Mouse (Mus musculus) kidney, adult 18-20 months (tissue): Measurements from ENCODE around the gene Atxn2l.
A peak's percentile ranks its signal among the peaks of the same experiment; 100 is the strongest.
"Not testable (repeated sequence)": the region's sequence is repeated elsewhere in the genome, so short reads cannot be mapped to it uniquely, and the experiment has no call there.

Experiments used
- DNase-seq: peaks from one replicate; pipeline ENCODE4 v3.0.0; 2021

The Atxn2l gene

GRCm38 (mm10) chr7:126487617-126488385 lies 15.4 kb downstream of the Atxn2l start:
- DNase-seq = not testable (repeated sequence)

- DNase-seq = peak; percentile 93
Observed at GRCm38 (mm10) chr7:126487052-126487483, 16.2 kb downstream of the Atxn2l start, which contains the start of gene Tufm. Gene Tufm (plus strand): TSS chr7:126487361.

- peak; percentile 90 for DNase-seq
Observed at GRCm38 (mm10) chr7:126482392-126482871, 20.8 kb downstream of the Atxn2l start.

GRCm38 (mm10) chr7:126481699-126482098 lies 21.5 kb downstream of the Atxn2l start:
- no peak for DNase-seq

- DNase-seq = peak; percentile 88
Observed at GRCm38 (mm10) chr7:126474993-126475581, 28.1 kb downstream of the Atxn2l start, which contains the start of gene Sh2b1. Gene Sh2b1 (minus strand): TSS chr7:126475424.

- DNase-seq = peak; percentile 24
Observed at GRCm38 (mm10) chr7:126474486-126474955, 28.7 kb downstream of the Atxn2l start.

GRCm38 (mm10) chr7:126473470-126474086 lies 29.7 kb downstream of the Atxn2l start:
- DNase-seq = no peak

- DNase-seq = no peak
Observed at GRCm38 (mm10) chr7:126472713-126473112, 30.5 kb downstream of the Atxn2l start.

GRCm38 (mm10) chr7:126472306-126472705 lies 30.9 kb downstream of the Atxn2l start:
- no peak for DNase-seq

- DNase-seq = no peak
Observed at GRCm38 (mm10) chr7:126471853-126472252, 31.4 kb downstream of the Atxn2l start.

- DNase-seq = no peak
Observed at GRCm38 (mm10) chr7:126471361-126471760, 31.9 kb downstream of the Atxn2l start.

GRCm38 (mm10) chr7:126470077-126470476 lies 33.2 kb downstream of the Atxn2l start:
- DNase-seq = no peak

GRCm38 (mm10) chr7:126467834-126468627 lies 35.2 kb downstream of the Atxn2l start:
- DNase-seq = no peak

GRCm38 (mm10) chr7:126467271-126467670 lies 36.0 kb downstream of the Atxn2l start:
- peak; percentile 44 for DNase-seq

- no peak for DNase-seq
Observed at GRCm38 (mm10) chr7:126466707-126467106, 36.5 kb downstream of the Atxn2l start.

GRCm38 (mm10) chr7:126466116-126466515 lies 37.1 kb downstream of the Atxn2l start:
- DNase-seq = no peak

- no peak for DNase-seq
Observed at GRCm38 (mm10) chr7:126465246-126466030, 37.8 kb downstream of the Atxn2l start.

GRCm38 (mm10) chr7:126464836-126465235 lies 38.4 kb downstream of the Atxn2l start:
- no peak for DNase-seq

GRCm38 (mm10) chr7:126464121-126464520 lies 39.1 kb downstream of the Atxn2l start:
- no peak for DNase-seq

GRCm38 (mm10) chr7:126463547-126463946 lies 39.7 kb downstream of the Atxn2l start:
- DNase-seq = no peak

GRCm38 (mm10) chr7:126463004-126463403 lies 40.2 kb downstream of the Atxn2l start, which contains the start of gene Atp2a1:
Gene Atp2a1 (minus strand): TSS chr7:126463108.
- no peak for DNase-seq

GRCm38 (mm10) chr7:126461626-126462025 lies 41.6 kb downstream of the Atxn2l start:
- no peak for DNase-seq
